Mouse (Mus musculus) ES-E14 (cell line): Measurements from ENCODE around the gene Arhgef10l. TPM values are rescaled to one million over a fixed set of nuclear protein-coding genes. Genes with fewer than 3 reads are reported as not detected.

Source experiments
- DNase-seq: peaks from one replicate; pipeline ENCODE4 v3.0.0-alpha.2; 2013; ENCODE audit warnings: low read depth, low spot score
- H3K27ac ChIP-seq: 2 replicates; pipeline ENCODE4 v1.5.1; 2012; ENCODE audit warnings: low read depth, mild to moderate bottlenecking, low read length, moderate library complexity, mixed read lengths; ENCODE audit not compliant: poor library complexity, insufficient read depth, severe bottlenecking
- H3K36me3 ChIP-seq: 2 replicates; pipeline ENCODE4 v1.6.1; 2012; ENCODE audit warnings: mild to moderate bottlenecking, low read length, moderate library complexity, mixed read lengths; ENCODE audit not compliant: control insufficient read depth, poor library complexity, insufficient read depth, severe bottlenecking
- H3K4me1 ChIP-seq, 2 experiments: fragments of 150-350 bp in 1 of 2; sonication (generic) in 1 of 2; 2 replicates each; pipeline ENCODE4 v1.6.1; 2012; ENCODE audit warnings: low read length in 2 of 2, mild to moderate bottlenecking in 1 of 2, mixed read lengths in 1 of 2; ENCODE audit not compliant: control insufficient read depth in 2 of 2, insufficient read depth in 2 of 2, poor library complexity in 1 of 2
- H3K4me3 ChIP-seq, 2 experiments: fragments of 150-350 bp in 1 of 2; sonication (generic) in 1 of 2; 2 replicates each; pipeline ENCODE4 v1.5.1; 2012; ENCODE audit warnings: low read length in 2 of 2, low read depth in 1 of 2, mild to moderate bottlenecking in 1 of 2, mixed read lengths in 1 of 2; ENCODE audit not compliant: insufficient read depth in 1 of 2, poor library complexity in 1 of 2, severe bottlenecking in 1 of 2
- H3K9ac ChIP-seq: 2 replicates; pipeline ENCODE4 v1.6.1; 2012; ENCODE audit warnings: low read depth, mild to moderate bottlenecking, low read length, mixed read lengths; ENCODE audit not compliant: poor library complexity, insufficient read depth, severe bottlenecking
- H3K9me3 ChIP-seq: fragments of 150-350 bp; sonication (generic); 2 replicates; pipeline ENCODE4 v1.6.1; 2012; ENCODE audit warnings: low read depth, mild to moderate bottlenecking, low read length; ENCODE audit not compliant: control insufficient read depth, insufficient read depth
- CHD2 ChIP-seq: IDR thresholded peaks from 2 replicates; pipeline ENCODE4 v1.6.1; 2014; ENCODE audit warnings: mild to moderate bottlenecking, low read depth, low read length, inconsistent platforms
- HCFC1 ChIP-seq: IDR thresholded peaks from 2 replicates; pipeline ENCODE4 v1.6.1; 2012; ENCODE audit warnings: low read length, inconsistent platforms, borderline replicate concordance; ENCODE audit not compliant: insufficient read depth
- MAFK ChIP-seq: IDR thresholded peaks from 2 replicates; pipeline ENCODE4 v1.6.1; 2014; ENCODE audit warnings: mild to moderate bottlenecking, low read depth, low read length, inconsistent platforms; ENCODE audit not compliant: insufficient read depth
- ZC3H11A ChIP-seq: IDR thresholded peaks from 2 replicates; pipeline ENCODE4 v1.6.1; 2012; ENCODE audit warnings: low read depth, mild to moderate bottlenecking, inconsistent platforms, low read length, borderline replicate concordance
- ZNF384 ChIP-seq: IDR thresholded peaks from 2 replicates; pipeline ENCODE4 v1.6.1; 2012; ENCODE audit warnings: low read depth, low read length, inconsistent platforms
- in situ Hi-C, 2 experiments: fragments of 600-800 bp; cut with MboI; formaldehyde crosslinking; loops; one replicate each; pipeline ENCODE4 v1.15.1; 2025; ENCODE audit warnings: low sequenced_read_pairs in 2 of 2, inconsistent platforms in 1 of 2; ENCODE audit not compliant: unreplicated experiment in 2 of 2
- total RNA-seq: library from RNA; depleted of rRNA; stranded (reverse); fragments of 300-350 nt; gene quantifications from 2 replicates; pipeline ENCODE4 v1.2.3, GENCODE M21; 2012

The Arhgef10l gene
- total RNA-seq, 1 experiment: 14.8 TPM

- H3K4me3 ChIP-seq: 0 out of 4 replicates have a peak overlapping the region, but pooled peaks of 1 of the 2 experiments have one; percentile 20
- H3K9me3 ChIP-seq: no peaks in the 10 kb centered on the region
- no peak overlapping the region for H3K9ac ChIP-seq
- in situ Hi-C loops: no loop called here
- no peak for TF ChIP-seq ZC3H11A
- no peak for TF ChIP-seq CHD2
- no peak for TF ChIP-seq ZNF384
- TF ChIP-seq MAFK: no peak
- TF ChIP-seq HCFC1: no peak
- no peaks in the 10 kb centered on the region for H3K36me3 ChIP-seq
- H3K27ac ChIP-seq: no peak overlapping the region
- H3K4me1 ChIP-seq: peaks cover 2% of the 10 kb centered on the region in 2 experiments; a peak in 1 of 4 replicates
- DNase-seq: peak; percentile 72
Measured at GRCm38 (mm10) chr4:140507172-140507714, 158.6 kb downstream of the Arhgef10l start.

- in situ Hi-C loops: no loop called here
- no peak for DNase-seq
- no peak overlapping the region for H3K27ac ChIP-seq
Measured at GRCm38 (mm10) chr4:140505608-140506002, 160.2 kb downstream of the Arhgef10l start.

GRCm38 (mm10) chr4:140504921-140505607 is 160.7 kb downstream of the Arhgef10l start:
- Histone ChIP-seq H3K9ac (no peak overlapping the region), H3K36me3 (no peaks in the 10 kb centered on the region), H3K4me1 (peaks cover 2% of the 10 kb centered on the region in 2 experiments; a peak in 1 of 4 replicates), H3K4me3 (no peak overlapping the region), H3K27ac (no peak overlapping the region), H3K9me3 (no peaks in the 10 kb centered on the region)
- no peak for TF ChIP-seq HCFC1
- TF ChIP-seq CHD2: no peak
- TF ChIP-seq ZNF384: no peak
- no peak for TF ChIP-seq MAFK
- no peak for TF ChIP-seq ZC3H11A
- DNase-seq: no peak
- in situ Hi-C loops: no loop called here

More at GRCm38 (mm10) chr4:140505608-140506002, 160.2 kb downstream of the Arhgef10l start:
- Histone ChIP-seq H3K9me3 (no peaks in the 10 kb centered on the region), H3K9ac (no peak overlapping the region), H3K4me1 (peaks cover 2% of the 10 kb centered on the region in 2 experiments; a peak in 1 of 4 replicates), H3K4me3 (no peak overlapping the region), H3K36me3 (no peaks in the 10 kb centered on the region)
- TF ChIP-seq HCFC1 (no peak), ZC3H11A (no peak), ZNF384 (no peak), CHD2 (no peak), MAFK (no peak)

GRCm38 (mm10) chr4:140504067-140504913 is 161.5 kb downstream of the Arhgef10l start:
- Histone ChIP-seq H3K36me3 (no peaks in the 10 kb centered on the region), H3K4me1 (peaks cover 2% of the 10 kb centered on the region in 2 experiments; a peak in 1 of 4 replicates), H3K9me3 (no peaks in the 10 kb centered on the region), H3K9ac (no peak overlapping the region), H3K27ac (no peak overlapping the region), H3K4me3 (no peak overlapping the region)
- no peak for DNase-seq
- TF ChIP-seq CHD2 (no peak), ZC3H11A (no peak), HCFC1 (no peak)
- in situ Hi-C loops: no loop called here
